28 mouse cellular contexts compared by ENCODE assay signal in the genomic region with DNA sequence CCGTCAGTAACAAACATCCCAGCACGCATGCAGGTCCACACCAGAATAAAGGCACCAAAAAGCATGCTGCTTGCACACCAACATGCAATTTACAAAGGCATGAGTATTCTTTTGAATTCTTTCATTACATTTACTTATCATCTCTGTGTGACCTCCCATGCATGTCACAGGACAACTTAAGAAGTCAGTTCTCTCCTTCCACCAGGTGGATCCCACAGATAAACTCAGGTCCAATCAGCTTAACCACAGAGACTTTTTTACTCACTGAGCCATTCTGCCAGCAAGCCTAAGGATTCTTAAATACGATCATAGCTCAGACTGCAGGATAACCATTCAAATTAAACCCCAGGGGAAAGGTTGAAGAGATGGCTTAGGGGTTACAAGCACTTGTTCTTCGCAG. TPM values are rescaled to one million over a fixed set of nuclear protein-coding genes. Genes with fewer than 3 reads are reported as not detected.
DNase-seq lines count a peak whose midpoint lies in the region; ATAC-seq and TF ChIP-seq lines count a peak whose summit lies in the region.
"Had no signal": no experiment of that assay in that cellular context is flagged by ENCODE, and none has a peak within 500 bp of the region (broad histone marks: within the 10 kb centered on the region; RNA-seq: fewer than 3 reads in every experiment).

No protein-coding gene starts in this region.

- H3K4me1 ChIP-seq in liver, embryonic 14.5 days (replicated peaks; ENCODE audit: control insufficient read depth in 2 of 2, insufficient read depth in 2 of 2, low read length in 1 of 2) = peaks cover 41% of the 10 kb centered on the region in 2 experiments
- H3K4me1 ChIP-seq in lung, postnatal 0 days (ENCODE audit: insufficient read depth, low read depth, low read length) = peaks cover 11% of the 10 kb centered on the region
- peaks cover 14% of the 10 kb centered on the region for H3K4me1 ChIP-seq in kidney, embryonic 14.5 days (ENCODE audit: control insufficient read depth, insufficient read depth, low read length)
- H3K4me1 ChIP-seq in midbrain, embryonic 11.5 days (ENCODE audit: control insufficient read depth, insufficient read depth, low read length) = peaks cover 10% of the 10 kb centered on the region

- H3K27ac ChIP-seq in left cerebral cortex, adult 2 months = peak overlapping the region; percentile 21; the same call in 1 of the 2 replicates
- peak overlapping the region; percentile 67 for H3K27ac ChIP-seq in liver, embryonic 14.5 days
- no peak overlapping the region for H3K27ac ChIP-seq in lung, postnatal 0 days (ENCODE audit: low read length)
- no peak overlapping the region for H3K27ac ChIP-seq in kidney, embryonic 14.5 days (ENCODE audit: low read depth, low read length)
- no peak overlapping the region for H3K27ac ChIP-seq in midbrain, embryonic 11.5 days (ENCODE audit: low read depth, low read length)
- H3K27ac ChIP-seq: embryonic facial prominence, embryonic 10.5 days; forebrain, embryonic 12.5 days; heart, embryonic 10.5 days; intestine, embryonic 15.5 days; limb, embryonic 13.5 days; neural tube, embryonic 13.5 days; stomach, postnatal 0 days had no signal

- H3K9me3 ChIP-seq in liver, embryonic 14.5 days (ENCODE audit: control insufficient read depth, low read length) = no peaks in the 10 kb centered on the region
- H3K9me3 ChIP-seq in lung, postnatal 0 days (ENCODE audit: low read length) = no peaks in the 10 kb centered on the region
- no peaks in the 10 kb centered on the region for H3K9me3 ChIP-seq in kidney, embryonic 14.5 days (ENCODE audit: control insufficient read depth, low read length)
- H3K9me3 ChIP-seq in midbrain, embryonic 11.5 days (ENCODE audit: control insufficient read depth, low read length) = no peaks in the 10 kb centered on the region
- H3K9me3 ChIP-seq: embryonic facial prominence, embryonic 10.5 days; forebrain, embryonic 12.5 days; heart, embryonic 10.5 days; intestine, embryonic 15.5 days; limb, embryonic 13.5 days; neural tube, embryonic 13.5 days had no signal

- peaks cover 14% of the 10 kb centered on the region for H3K36me3 ChIP-seq in liver, embryonic 14.5 days (replicated peaks; ENCODE audit: control insufficient read depth, insufficient read depth, low read depth)
- H3K36me3 ChIP-seq in lung, postnatal 0 days (ENCODE audit: insufficient read depth, low read length) = 0 out of 2 replicates have a peak, but pooled peaks cover 7% of the 10 kb centered on the region
- peaks cover 15% of the 10 kb centered on the region for H3K36me3 ChIP-seq in kidney, embryonic 14.5 days (ENCODE audit: control insufficient read depth, insufficient read depth, low read length)
- no peaks in the 10 kb centered on the region for H3K36me3 ChIP-seq in midbrain, embryonic 11.5 days (ENCODE audit: control insufficient read depth, insufficient read depth, low read length)

- 52% methylated on average over 4 of the region's 4 CpGs for WGBS in liver, embryonic 14.5 days (ENCODE audit: insufficient replicate concordance)
- 92% methylated on average over 4 of the region's 4 CpGs for WGBS in lung, postnatal 0 days
- WGBS in kidney, embryonic 14.5 days = 90% methylated on average over 4 of the region's 4 CpGs
- WGBS in midbrain, embryonic 11.5 days = 92% methylated on average over 4 of the region's 4 CpGs

- H3K4me2 ChIP-seq in liver, embryonic 14.5 days (ENCODE audit: low read depth) = peak overlapping the region; percentile 53
- no peak overlapping the region for H3K4me2 ChIP-seq in lung, postnatal 0 days (replicated peaks; ENCODE audit: low read depth, low read length)
- H3K4me2 ChIP-seq in kidney, embryonic 14.5 days (replicated peaks; ENCODE audit: low read depth, low read length) = no peak overlapping the region
- H3K4me2 ChIP-seq in midbrain, embryonic 11.5 days = no peak overlapping the region
- H3K4me2 ChIP-seq: forebrain, embryonic 12.5 days; intestine, embryonic 15.5 days; limb, embryonic 13.5 days; lung, embryonic 14.5 days; neural tube, embryonic 13.5 days had no signal

- intact Hi-C loops in left cerebral cortex, adult 2 months (cut with DNase I) = no loop called here

- TF ChIP-seq EP300 in liver, embryonic 14.5 days (IDR thresholded peaks at IDR 0.05; ENCODE audit: low read depth) = peak; percentile 81
- no peak for TF ChIP-seq EP300 in lung, postnatal 0 days (IDR thresholded peaks at IDR 0.05)

- peak; percentile 40; the same call in 1 of the 2 replicates for ATAC-seq in common myeloid progenitor, adult 5-6 weeks (replicated peaks; ENCODE audit: low read depth, poor library complexity, severe bottlenecking)
- ATAC-seq in liver, embryonic 14.5 days (ENCODE audit: insufficient read depth) = peak; percentile 61
- ATAC-seq in lung, postnatal 0 days = no peak
- no peak for ATAC-seq in kidney, embryonic 14.5 days (ENCODE audit: low FRiP score, low TSS enrichment)
- no peak for ATAC-seq in midbrain, embryonic 11.5 days (ENCODE audit: low FRiP score)
- ATAC-seq: CD4-positive, CD25-positive, alpha-beta regulatory T cell, adult 4 months; hindbrain, embryonic 16.5 days; intestine, embryonic 15.5 days; midbrain, embryonic 16.5 days had no signal

- TF ChIP-seq CTCF in left cerebral cortex, adult 2 months (IDR thresholded peaks at IDR 0.05) = no peak
- TF ChIP-seq CTCF in liver, embryonic 14.5 days (IDR thresholded peaks at IDR 0.05; ENCODE audit: low read depth) = no peak
- no peak for TF ChIP-seq CTCF in lung, postnatal 0 days (IDR thresholded peaks at IDR 0.05)

- H3K4me3 ChIP-seq in left cerebral cortex, adult 2 months = no peak overlapping the region
- H3K4me3 ChIP-seq in liver, embryonic 14.5 days (ENCODE audit: insufficient read depth in 1 of 2, low read depth in 2 of 2, low read length in 2 of 2) = no peak overlapping the region
- H3K4me3 ChIP-seq in lung, postnatal 0 days (ENCODE audit: low read depth, low read length) = no peak overlapping the region
- no peak overlapping the region for H3K4me3 ChIP-seq in kidney, embryonic 14.5 days (ENCODE audit: low read length)
- H3K4me3 ChIP-seq in midbrain, embryonic 11.5 days (ENCODE audit: low read depth, low read length) = no peak overlapping the region
- H3K4me3 ChIP-seq: embryonic facial prominence, embryonic 10.5 days; forebrain, embryonic 12.5 days; heart, embryonic 10.5 days; intestine, embryonic 15.5 days; layer of hippocampus, adult 2 months; limb, embryonic 13.5 days; myocyte; neural tube, embryonic 13.5 days had no signal

- peak overlapping the region; percentile 50 for H3K9ac ChIP-seq in liver, embryonic 14.5 days (replicated peaks)
- H3K9ac ChIP-seq in lung, postnatal 0 days (replicated peaks; ENCODE audit: low read depth) = no peak overlapping the region
- no peak overlapping the region for H3K9ac ChIP-seq in kidney, embryonic 14.5 days (ENCODE audit: low read depth, low read length)
- no peak overlapping the region for H3K9ac ChIP-seq in midbrain, embryonic 11.5 days (ENCODE audit: low read length)
- H3K9ac ChIP-seq: forebrain, embryonic 12.5 days; intestine, embryonic 15.5 days; limb, embryonic 13.5 days; lung, embryonic 14.5 days; neural tube, embryonic 13.5 days had no signal

- DNase-seq in left cerebral cortex, adult 2 months (ENCODE audit: extremely low spot score in 1 of 2, low spot score in 2 of 2) = no peak
- no peak for DNase-seq in left cerebral cortex, adult 11 months (ENCODE audit: low spot score)
- peak; percentile 74 to 89 (median 86) for DNase-seq in liver, embryonic 14.5 days (ENCODE audit: low read depth in 3 of 3, low spot score in 3 of 3)
- no peak for DNase-seq in lung, postnatal 0 days (ENCODE audit: low spot score)
- DNase-seq in midbrain, embryonic 11.5 days (ENCODE audit: low spot score, missing footprints) = no peak
- DNase-seq: adrenal gland, adult 2 months; cerebellum, adult 2 months; kidney, adult 8-10 months; kidney, postnatal 14 days; layer of hippocampus, postnatal 36 days; lung, embryonic 14.5 days; lung, postnatal 36 days; thymus, adult 2 months; thymus, postnatal 4 days had no signal

- no peaks in the 10 kb centered on the region for H3K27me3 ChIP-seq in liver, embryonic 14.5 days (ENCODE audit: control insufficient read depth, insufficient read depth, low read length)
- H3K27me3 ChIP-seq in lung, postnatal 0 days (replicated peaks; ENCODE audit: insufficient read depth, low read length) = no peaks in the 10 kb centered on the region
- no peaks in the 10 kb centered on the region for H3K27me3 ChIP-seq in kidney, embryonic 14.5 days (ENCODE audit: control insufficient read depth, insufficient read depth, low read length)
- no peaks in the 10 kb centered on the region for H3K27me3 ChIP-seq in midbrain, embryonic 11.5 days (ENCODE audit: control insufficient read depth, insufficient read depth, low read length)
- H3K27me3 ChIP-seq: forebrain, embryonic 12.5 days; intestine, embryonic 15.5 days; limb, embryonic 13.5 days; neural tube, embryonic 13.5 days had no signal

RNA-seq across cellular contexts. Expression of a gene that starts 5.2 kb away (rescaled TPM):
- total RNA-seq in left cerebral cortex, adult 2 months (2021) = 10 to 100 TPM; 25.3 to 26.0 TPM
- 18.1 and 24.4 TPM in 2 replicates for total RNA-seq in common myeloid progenitor, adult 5-6 weeks (2017)
- polyA plus RNA-seq in liver, embryonic 14.5 days (2012; rRNA removed) = 5.2 and 6.9 TPM in 2 replicates
- polyA plus RNA-seq in liver, embryonic 14.5 days (2014; fragmentation: Nextera tagmentation; extraction: Ambion mirVana) = 7.3 and 7.8 TPM in 2 replicates
- 12.8 and 13.4 TPM in 2 replicates for polyA plus RNA-seq in lung, postnatal 0 days (2015; fragmentation: Nextera tagmentation; extraction: Ambion mirVana)
- 12.0 and 24.9 TPM in 2 replicates for polyA plus RNA-seq in kidney, embryonic 14.5 days (2014; fragmentation: Nextera tagmentation; extraction: Ambion mirVana)
- 23.3 and 27.5 TPM in 2 replicates for polyA plus RNA-seq in midbrain, embryonic 11.5 days (2014; fragmentation: Nextera tagmentation; extraction: Ambion mirVana)

RNA-seq across cellular contexts. Expression of a gene that starts 37.7 kb away (rescaled TPM):
- total RNA-seq in left cerebral cortex, adult 2 months (2021) = 10 to 100 TPM; 10.6 to 12.2 TPM
- 20.3 and 29.7 TPM in 2 replicates for total RNA-seq in common myeloid progenitor, adult 5-6 weeks (2017)
- 2.6 and 3.8 TPM in 2 replicates for polyA plus RNA-seq in liver, embryonic 14.5 days (2012; rRNA removed)
- polyA plus RNA-seq in liver, embryonic 14.5 days (2014; fragmentation: Nextera tagmentation; extraction: Ambion mirVana) = 2.0 and 2.8 TPM in 2 replicates
- polyA plus RNA-seq in lung, postnatal 0 days (2015; fragmentation: Nextera tagmentation; extraction: Ambion mirVana) = 3.6 and 3.8 TPM in 2 replicates
- polyA plus RNA-seq in kidney, embryonic 14.5 days (2014; fragmentation: Nextera tagmentation; extraction: Ambion mirVana) = 8.1 and 9.6 TPM in 2 replicates
- polyA plus RNA-seq in midbrain, embryonic 11.5 days (2014; fragmentation: Nextera tagmentation; extraction: Ambion mirVana) = 7.0 and 8.8 TPM in 2 replicates

Comparison
In these comparisons a context has a peak if more than half of its experiments do, and no peak if none do; other contexts are left out.
1. DNase-seq: peak in liver, embryonic 14.5 days (3 of 3); none in left cerebral cortex, adult 2 months (0 of 2), left cerebral cortex, adult 11 months (single experiment), lung, postnatal 0 days (single experiment) and midbrain, embryonic 11.5 days (single experiment).
2. H3K27ac ChIP-seq: peak in left cerebral cortex, adult 2 months (single experiment) and liver, embryonic 14.5 days (single experiment); none in lung, postnatal 0 days (single experiment), kidney, embryonic 14.5 days (single experiment) and midbrain, embryonic 11.5 days (single experiment).
3. ATAC-seq: peak in common myeloid progenitor, adult 5-6 weeks (single experiment) and liver, embryonic 14.5 days (single experiment); none in lung, postnatal 0 days (single experiment), kidney, embryonic 14.5 days (single experiment) and midbrain, embryonic 11.5 days (single experiment).